Mouse (Mus musculus): ENCODE data around the gene Grin1.

GRCm38 (mm10) chr2:25258887-25259286, 60.1 kb downstream of the Grin1 start:
- TF ChIP-seq CTCF (IDR thresholded peaks at IDR 0.05 in 2 of 3, conservative IDR thresholded peaks at IDR 0.05 in 1 of 3; ENCODE audit: control insufficient read depth in 1 of 3, insufficient read depth in 1 of 3, low read depth in 2 of 3, low read length in 3 of 3, poor library complexity in 1 of 3, severe bottlenecking in 1 of 3) (peak; percentile 59 to 78 (median 64)), ZKSCAN1 (IDR thresholded peaks at IDR 0.05; ENCODE audit: low read depth, low read length) (no peak), EP300 (IDR thresholded peaks at IDR 0.05; ENCODE audit: low read depth in 1 of 2, low read length in 2 of 2) (no peak), POLR2A (IDR thresholded peaks at IDR 0.05; ENCODE audit: control insufficient read depth in 1 of 2, insufficient read depth in 1 of 2, low read depth in 1 of 2, low read length in 2 of 2, poor library complexity in 1 of 2) (no peak), KAT2A (conservative IDR thresholded peaks at IDR 0.05; ENCODE audit: low read depth, low read length) (no peak), CHD1 (IDR thresholded peaks at IDR 0.05; ENCODE audit: low read depth, low read length) (no peak), MYB (IDR thresholded peaks at IDR 0.05; ENCODE audit: low read depth, low read length) (no peak), USF2 (IDR thresholded peaks at IDR 0.05; ENCODE audit: borderline replicate concordance in 1 of 2, insufficient read depth in 1 of 2, low read depth in 1 of 2, low read length in 2 of 2) (no peak), ZNF384 (IDR thresholded peaks at IDR 0.05; ENCODE audit: low read depth, low read length) (no peak), GATA1 (IDR thresholded peaks at IDR 0.05; ENCODE audit: low read depth, low read length) (no peak), JUND (IDR thresholded peaks at IDR 0.05; ENCODE audit: low read depth, low read length) (no peak), MEF2A (IDR thresholded peaks at IDR 0.05; ENCODE audit: extremely low read depth, insufficient replicate concordance, low read depth, low read length, poor library complexity, severe bottlenecking) (no peak)

Measured in MEL (cell line).